Mouse (Mus musculus): ENCODE data around the gene Reln.
A peak's percentile ranks its signal among the peaks of the same experiment; 100 is the strongest.

Reln gene

GRCm38 (mm10) chr5:22344556-22344975 lies at the start of gene Reln:
Gene Reln, minus strand, starts transcription at chr5:22344702.
- DNase-seq (ENCODE audit: low spot score in 2 of 2), result peak; percentile 40 to 50

- DNase-seq (ENCODE audit: low spot score in 2 of 2), result no peak
These were observed 44.0 kb upstream of the Reln start for GRCm38 (mm10) chr5:22388502-22388901.

- no peak for DNase-seq (ENCODE audit: low spot score in 2 of 2)
These were observed 16.0 kb upstream of the Reln start for GRCm38 (mm10) chr5:22360510-22360909.

GRCm38 (mm10) chr5:22348412-22348811 lies 3.9 kb upstream of the Reln start:
- DNase-seq (ENCODE audit: low spot score in 2 of 2), result no peak

- DNase-seq (ENCODE audit: low spot score in 2 of 2), result no peak
These were observed 3.2 kb upstream of the Reln start for GRCm38 (mm10) chr5:22347732-22348131.

- no peak for DNase-seq (ENCODE audit: low spot score in 2 of 2)
These were observed 1.6 kb upstream of the Reln start for GRCm38 (mm10) chr5:22345894-22346635.

- peak; percentile 38 to 45 for DNase-seq (ENCODE audit: low spot score in 2 of 2)
These were observed 612 bp upstream of the Reln start for GRCm38 (mm10) chr5:22344976-22345651.

- DNase-seq (ENCODE audit: low spot score in 2 of 2), result no peak
These were observed 503 bp downstream of the Reln start for GRCm38 (mm10) chr5:22343843-22344555.

- DNase-seq (ENCODE audit: low spot score in 2 of 2), result no peak
These were observed 1.0 kb downstream of the Reln start for GRCm38 (mm10) chr5:22343536-22343842.

- DNase-seq (ENCODE audit: low spot score in 2 of 2), result no peak
These were observed 2.0 kb downstream of the Reln start for GRCm38 (mm10) chr5:22342461-22342860.

- DNase-seq (ENCODE audit: low spot score in 2 of 2), result no peak
These were observed 3.5 kb downstream of the Reln start for GRCm38 (mm10) chr5:22340991-22341390.

- no peak for DNase-seq (ENCODE audit: low spot score in 2 of 2)
These were observed 9.1 kb downstream of the Reln start for GRCm38 (mm10) chr5:22335408-22335807.

GRCm38 (mm10) chr5:22330802-22331201 lies 13.7 kb downstream of the Reln start:
- no peak for DNase-seq (ENCODE audit: low spot score in 2 of 2)

- DNase-seq (ENCODE audit: low spot score in 2 of 2), result no peak
These were observed 15.8 kb downstream of the Reln start for GRCm38 (mm10) chr5:22328431-22329359.

- no peak for DNase-seq (ENCODE audit: low spot score in 2 of 2)
These were observed 17.3 kb downstream of the Reln start for GRCm38 (mm10) chr5:22327170-22327569.

GRCm38 (mm10) chr5:22323801-22324200 lies 20.7 kb downstream of the Reln start:
- DNase-seq (ENCODE audit: low spot score in 2 of 2), result no peak

GRCm38 (mm10) chr5:22317807-22318206 lies 26.7 kb downstream of the Reln start:
- no peak for DNase-seq (ENCODE audit: low spot score in 2 of 2)

GRCm38 (mm10) chr5:22316471-22316870 lies 28.0 kb downstream of the Reln start:
- DNase-seq (ENCODE audit: low spot score in 2 of 2), result no peak

- no peak for DNase-seq (ENCODE audit: low spot score in 2 of 2)
These were observed 28.5 kb downstream of the Reln start for GRCm38 (mm10) chr5:22315990-22316389.

- no peak for DNase-seq (ENCODE audit: low spot score in 2 of 2)
These were observed 31.5 kb downstream of the Reln start for GRCm38 (mm10) chr5:22312995-22313394.

GRCm38 (mm10) chr5:22311046-22311445 lies 33.5 kb downstream of the Reln start:
- no peak for DNase-seq (ENCODE audit: low spot score in 2 of 2)

GRCm38 (mm10) chr5:22309001-22309400 lies 35.5 kb downstream of the Reln start:
- no peak for DNase-seq (ENCODE audit: low spot score in 2 of 2)

All from right cerebral cortex, postnatal 10 days (tissue).